Mouse (Mus musculus) lung, adult 2 months (tissue): ENCODE data around the gene Csnk1e. TPM values are rescaled to one million over a fixed set of nuclear protein-coding genes. Genes with fewer than 3 reads are reported as not detected.

Experiments used
- DNase-seq: peaks from one replicate; pipeline ENCODE4 v3.0.0; 2022
- H3K4me1 ChIP-seq: fragments of 200-500 bp; 2 replicates; pipeline ENCODE4 v1.6.1; 2011; ENCODE audit warnings: low read length; ENCODE audit not compliant: control insufficient read depth, insufficient read depth
- H3K4me3 ChIP-seq: fragments of 200-500 bp; replicated peaks from 2 replicates; pipeline ENCODE3; 2011; ENCODE audit warnings: low read depth, mild to moderate bottlenecking, control low read depth, low read length; ENCODE audit errors: extremely low read depth
- CTCF ChIP-seq: fragments of 200-500 bp; IDR thresholded peaks from 2 replicates; pipeline ENCODE4 v1.5.1; 2011; ENCODE audit warnings: mild to moderate bottlenecking, low read length, control low read depth; ENCODE audit not compliant: insufficient read depth
- POLR2A ChIP-seq: fragments of 200-500 bp; IDR thresholded peaks from 2 replicates; pipeline ENCODE4 v1.6.1; 2011; ENCODE audit warnings: low read depth, mild to moderate bottlenecking, control low read depth, low read length, borderline replicate concordance; ENCODE audit errors: extremely low read depth
- WGBS: fragments of 180-500 bp; shearing (Covaris S2); methylation state at CpG from one replicate; pipeline ENCODE4 v1.1.7; 2018; 5-methylcytosine and 5-hydroxymethylcytosine counted together
- polyA plus RNA-seq: library from polyadenylated mRNA; depleted of rRNA; stranded (reverse); fragments of >200 nt; gene quantifications from 2 replicates; pipeline ENCODE4 v1.2.3, GENCODE M21; 2012

Csnk1e gene
- polyA plus RNA-seq, 1 experiment, result 109 TPM

GRCm38 (mm10) chr15:79429527-79429926, 25.8 kb downstream of the Csnk1e start:
- peaks cover 21% of the 10 kb centered on the region for H3K4me1 ChIP-seq
- 80% methylated on average over 12 of the region's 12 CpGs for WGBS

GRCm38 (mm10) chr15:79428616-79429015, 26.8 kb downstream of the Csnk1e start:
- WGBS, result 77% methylated on average over 4 of the region's 4 CpGs
- DNase-seq, result no peak
- Histone ChIP-seq H3K4me1 (peaks cover 18% of the 10 kb centered on the region), H3K4me3 (no peak overlapping the region)
- no peak for TF ChIP-seq POLR2A
- TF ChIP-seq CTCF, result no peak

More at GRCm38 (mm10) chr15:79429527-79429926, 25.8 kb downstream of the Csnk1e start:
- no peak for DNase-seq
- no peak for TF ChIP-seq CTCF
- no peak for TF ChIP-seq POLR2A
- no peak overlapping the region for H3K4me3 ChIP-seq

DNA sequence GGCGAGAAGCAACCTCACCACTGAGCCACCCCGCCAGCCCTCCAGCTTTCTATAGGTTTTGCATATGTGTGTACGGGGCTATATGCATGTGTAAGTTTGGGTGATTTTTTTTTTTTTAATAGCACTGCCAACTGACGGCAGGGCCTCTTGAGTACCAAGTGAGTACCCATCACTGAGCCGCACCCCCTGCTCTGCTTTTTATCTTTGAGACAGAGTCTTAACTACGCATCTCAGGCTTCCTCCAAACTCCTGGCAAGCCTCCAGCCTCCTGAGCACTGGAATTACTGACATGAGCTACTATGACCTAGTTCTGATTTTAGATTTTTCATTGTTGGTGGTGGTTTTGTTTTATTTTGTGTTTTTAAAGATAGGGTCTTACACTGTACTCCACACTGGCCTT, 27.9 kb downstream of the Csnk1e start:
- Histone ChIP-seq H3K4me3 (no peak overlapping the region), H3K4me1 (peaks cover 12% of the 10 kb centered on the region)
- no peak for DNase-seq
- 57% methylated on average over 6 of the region's 6 CpGs for WGBS
- TF ChIP-seq POLR2A (no peak), CTCF (no peak)

- no peak for TF ChIP-seq CTCF
- TF ChIP-seq POLR2A, result no peak
- H3K4me1 ChIP-seq, result no peaks in the 10 kb centered on the region; the same call in 1 of the 2 replicates
- H3K4me3 ChIP-seq, result no peak overlapping the region
- peak; percentile 69 for DNase-seq
- 61% methylated on average over 11 of the region's 11 CpGs for WGBS
Observed at GRCm38 (mm10) chr15:79425516-79425915, 29.9 kb downstream of the Csnk1e start.

GRCm38 (mm10) chr15:79424602-79425001, 30.8 kb downstream of the Csnk1e start:
- DNase-seq, result no peak
- H3K4me3 ChIP-seq, result no peak overlapping the region
- H3K4me1 ChIP-seq, result no peaks in the 10 kb centered on the region; the same call in 1 of the 2 replicates
- TF ChIP-seq CTCF (no peak), POLR2A (no peak)
- 86% methylated on average over 17 of the region's 17 CpGs for WGBS

- Histone ChIP-seq H3K4me3 (no peak overlapping the region), H3K4me1 (no peaks in the 10 kb centered on the region; the same call in 1 of the 2 replicates)
- no peak for TF ChIP-seq CTCF
- TF ChIP-seq POLR2A, result no peak
- WGBS, result 60% methylated on average over 6 of the region's 6 CpGs
- DNase-seq, result no peak
Observed at GRCm38 (mm10) chr15:79422715-79423243, 32.6 kb downstream of the Csnk1e start.

GRCm38 (mm10) chr15:79418677-79419076, 36.7 kb downstream of the Csnk1e start:
- no peak for DNase-seq
- no peak for TF ChIP-seq CTCF
- no peak for TF ChIP-seq POLR2A
- WGBS, result 75% methylated on average over 11 of the region's 11 CpGs

DNA sequence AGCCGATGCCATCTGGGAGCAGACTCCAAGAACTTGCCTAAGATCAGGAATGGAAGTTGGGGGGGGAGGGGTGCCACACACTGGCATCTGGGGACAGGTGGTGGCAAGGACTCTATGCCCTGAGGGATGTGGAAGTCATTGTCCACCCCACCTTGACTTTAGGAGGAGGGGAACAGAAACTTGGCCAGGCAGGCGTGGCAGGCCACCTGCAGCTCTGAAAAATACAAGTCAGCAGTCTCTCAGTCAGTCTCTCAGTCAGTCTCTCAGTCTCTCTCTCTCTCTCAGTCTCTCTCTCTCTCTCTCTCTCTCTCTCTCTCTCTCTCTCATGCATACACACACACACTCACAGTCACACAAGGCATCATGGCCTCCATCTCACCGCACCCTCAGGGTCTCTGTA, 37.1 kb downstream of the Csnk1e start:
- Histone ChIP-seq H3K4me1 (no peaks in the 10 kb centered on the region; the same call in 1 of the 2 replicates), H3K4me3 (no peak overlapping the region)
- no peak for DNase-seq
- TF ChIP-seq POLR2A (no peak), CTCF (no peak)
- 88% methylated on average over 3 of the region's 3 CpGs for WGBS

More at GRCm38 (mm10) chr15:79418677-79419076, 36.7 kb downstream of the Csnk1e start:
- Histone ChIP-seq H3K4me3 (no peak overlapping the region), H3K4me1 (no peaks in the 10 kb centered on the region; the same call in 1 of the 2 replicates)

GRCm38 (mm10) chr15:79417379-79417778, 38.0 kb downstream of the Csnk1e start:
- H3K4me3 ChIP-seq, result no peak overlapping the region
- TF ChIP-seq CTCF (no peak), POLR2A (no peak)
- 94% methylated on average over 3 of the region's 3 CpGs for WGBS
- no peak for DNase-seq
- no peaks in the 10 kb centered on the region; the same call in 1 of the 2 replicates for H3K4me1 ChIP-seq

DNA sequence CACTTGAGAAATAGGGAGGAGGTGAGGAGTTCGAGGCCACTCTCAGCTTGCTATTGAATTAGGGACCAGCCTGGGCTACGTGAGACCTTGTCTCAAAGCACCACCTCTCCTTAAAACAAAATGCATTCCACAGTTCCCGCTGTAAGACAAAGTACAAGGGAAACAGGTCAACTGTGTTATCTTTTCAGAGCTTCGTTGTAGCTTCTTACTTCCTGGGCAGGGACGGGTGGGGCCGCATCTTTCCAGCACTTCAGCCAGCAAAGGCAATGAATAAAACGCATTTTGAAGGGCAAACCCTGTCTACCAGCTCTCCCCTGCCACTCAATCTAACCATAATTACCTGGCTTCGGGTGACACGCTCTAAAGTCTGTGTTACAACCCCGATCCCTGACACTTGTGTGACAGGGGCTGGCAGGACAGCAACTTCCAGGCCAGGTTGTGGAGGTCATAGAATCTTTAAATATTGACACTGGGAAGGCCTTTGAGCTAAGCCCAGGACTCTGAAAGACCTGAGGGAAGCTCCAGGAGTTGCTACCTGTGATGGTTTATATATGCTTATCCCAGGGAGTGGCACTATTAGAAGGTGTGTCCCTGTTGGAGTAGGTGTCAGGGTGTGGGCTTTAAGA, 38.8 kb downstream of the Csnk1e start:
- no peaks in the 10 kb centered on the region; the same call in 1 of the 2 replicates for H3K4me1 ChIP-seq
- no peak overlapping the region for H3K4me3 ChIP-seq
- TF ChIP-seq CTCF, result no peak
- TF ChIP-seq POLR2A, result no peak
- 65% methylated on average over 10 of the region's 10 CpGs for WGBS
- no peak for DNase-seq
